Mouse (Mus musculus) CH12F3 (cell line): Measurements from ENCODE around the gene Ripply2.
"Not testable (repeated sequence)": the region's sequence is repeated elsewhere in the genome, so short reads cannot be mapped to it uniquely, and the experiment has no call there.

ENCODE experiments used
- in situ Hi-C: fragments of 300-500 bp; cut with MboI; formaldehyde crosslinking; loops from 2 replicates; pipeline ENCODE4 v1.14.3; 2020; ENCODE audit warnings: low sequenced_read_pairs

Ripply2 gene

DNA sequence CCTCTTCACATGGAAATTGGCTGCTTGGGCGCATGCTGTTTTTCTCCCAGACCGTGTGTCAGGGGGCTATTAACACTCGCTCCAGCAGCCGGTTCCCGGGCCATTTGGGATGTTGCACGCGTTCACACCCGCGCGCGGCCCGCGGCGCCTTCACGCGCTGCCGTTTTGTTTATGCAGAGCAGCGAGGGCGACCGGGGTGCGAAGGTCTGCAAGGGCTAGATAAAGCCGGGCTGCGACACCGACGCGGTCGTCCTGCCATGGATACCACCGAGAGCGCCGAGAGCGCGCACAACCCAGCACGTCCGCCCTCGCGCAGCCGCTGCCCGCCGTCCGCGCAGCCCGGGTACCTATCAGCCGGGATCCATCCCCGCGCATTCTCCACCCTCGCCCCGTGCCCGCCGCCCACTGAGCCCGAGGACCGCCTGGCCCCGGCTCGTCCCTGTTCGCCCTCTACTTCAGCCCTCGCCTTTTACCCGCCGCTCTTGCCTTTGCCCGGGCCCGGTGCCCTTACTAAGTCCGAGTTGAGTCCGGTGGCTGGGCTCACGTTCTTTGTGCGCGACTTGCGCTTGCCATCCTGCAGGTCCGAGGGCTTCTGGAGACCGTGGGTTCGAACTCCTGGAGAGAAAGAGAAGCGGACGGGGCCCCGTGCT lies at the start of gene Ripply2:
TSS of gene Ripply2 (plus strand) at position 250 of the 650 bp plus-strand sequence.
- in situ Hi-C loops = no loop called here

DNA sequence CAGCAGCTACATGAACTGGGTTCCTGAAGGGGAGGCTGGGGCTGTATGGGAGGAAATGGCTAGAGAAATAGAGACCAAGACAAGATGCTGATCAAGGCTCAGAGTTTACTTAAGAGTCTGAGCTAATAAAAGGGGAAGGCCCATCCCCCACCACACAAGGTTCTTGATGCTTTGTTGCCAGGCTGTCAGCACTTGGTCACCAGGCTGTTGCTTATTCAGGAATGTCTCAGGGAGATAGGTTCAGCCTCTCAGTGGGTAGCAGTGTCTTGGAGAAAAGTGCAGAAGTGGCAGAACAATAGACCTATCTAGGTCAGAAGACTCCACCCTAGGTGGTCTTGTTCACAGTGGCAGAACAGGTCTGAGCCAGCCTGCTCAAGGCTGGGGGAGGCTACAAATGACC lies 42.9 kb upstream of the Ripply2 start:
- in situ Hi-C loops = not testable (repeated sequence)

DNA sequence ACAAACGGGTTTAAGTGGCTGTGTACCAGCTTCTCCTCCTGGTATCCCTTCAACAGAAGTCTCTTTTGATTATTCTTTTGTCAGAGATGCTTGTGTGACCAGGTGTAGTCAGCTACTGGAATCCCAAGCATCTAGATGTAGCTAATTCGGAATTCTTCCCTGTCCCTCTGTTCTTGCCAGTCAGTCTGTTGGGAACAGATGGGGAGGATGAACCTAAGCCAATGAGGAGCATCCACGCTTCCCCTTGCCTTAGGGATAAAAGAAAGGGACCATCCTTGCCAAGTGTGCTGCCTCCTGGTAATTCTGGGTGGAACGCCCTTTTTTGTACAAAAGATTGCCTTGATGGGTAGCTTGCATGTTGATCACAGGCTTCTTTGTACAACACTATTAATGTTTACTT lies 41.8 kb upstream of the Ripply2 start:
- in situ Hi-C loops = no loop called here

DNA sequence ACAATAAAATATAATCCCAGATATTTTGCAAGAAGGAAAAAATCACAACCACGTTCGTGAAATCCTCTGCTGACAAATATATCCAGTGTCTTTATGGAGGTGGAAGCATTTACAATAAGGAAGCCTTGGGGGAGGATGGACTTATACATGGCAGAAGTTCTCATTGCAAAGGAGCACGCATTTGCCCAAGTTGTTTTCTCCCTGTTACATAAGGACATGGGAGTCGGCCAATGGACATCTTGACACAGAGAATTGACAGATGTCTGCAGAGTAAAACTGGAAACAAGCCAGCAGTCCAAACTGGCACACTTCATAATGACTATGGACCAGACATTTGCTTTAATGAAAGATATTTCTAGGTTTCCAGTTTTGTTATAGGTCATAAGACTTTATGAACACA lies 38.4 kb upstream of the Ripply2 start:
- in situ Hi-C loops = no loop called here

DNA sequence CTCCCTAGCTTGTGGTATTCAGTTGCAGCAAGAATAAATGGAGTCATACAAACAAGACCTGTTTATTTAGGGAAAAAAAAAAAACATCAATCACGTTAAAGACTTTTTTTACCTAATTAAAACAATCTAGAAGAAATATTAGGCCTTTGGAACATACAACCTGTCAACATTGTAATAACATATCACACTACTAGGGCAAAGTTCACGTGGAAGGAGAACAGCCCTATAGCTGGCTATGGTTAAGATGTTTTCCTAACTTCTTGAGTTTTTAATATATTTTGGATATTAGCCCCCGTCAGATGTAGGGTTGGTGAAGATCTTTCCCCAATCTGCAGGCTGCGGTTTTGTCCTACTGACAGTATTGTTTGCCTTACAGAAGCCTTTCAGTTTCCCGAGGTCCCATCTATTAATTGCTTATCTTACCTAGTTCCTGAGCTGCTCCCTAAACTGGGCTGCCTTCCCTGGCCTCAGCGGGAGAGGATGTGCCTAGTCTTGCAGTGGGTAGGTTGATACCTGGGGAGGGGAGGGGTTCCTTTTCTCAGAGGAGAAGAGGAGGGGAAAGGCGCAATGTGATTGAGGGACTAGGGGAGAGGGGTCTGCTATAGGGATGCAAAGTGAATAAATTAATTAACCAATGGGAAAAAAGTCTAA lies 37.0 kb upstream of the Ripply2 start:
- in situ Hi-C loops = no loop called here

DNA sequence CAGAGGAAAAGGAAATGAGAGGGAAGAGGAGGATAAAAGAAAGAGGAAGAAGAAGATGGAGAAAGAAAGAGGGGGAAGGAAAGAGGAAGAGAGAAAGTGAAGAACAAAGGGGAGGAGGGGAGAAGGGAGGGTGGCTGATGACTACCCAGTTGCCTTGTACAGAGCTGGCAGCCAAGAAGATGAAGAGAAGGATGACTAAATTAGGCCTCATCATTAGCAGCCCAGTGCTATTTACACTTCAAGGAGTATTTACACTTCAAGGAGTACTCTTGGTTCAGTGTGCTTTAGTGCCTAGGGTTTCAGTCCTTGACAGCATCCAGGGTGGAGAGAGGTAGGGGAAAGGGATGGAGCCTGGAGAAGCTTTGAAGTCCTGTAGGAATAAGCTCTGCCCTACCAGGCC lies 35.3 kb upstream of the Ripply2 start:
- in situ Hi-C loops = no loop called here

DNA sequence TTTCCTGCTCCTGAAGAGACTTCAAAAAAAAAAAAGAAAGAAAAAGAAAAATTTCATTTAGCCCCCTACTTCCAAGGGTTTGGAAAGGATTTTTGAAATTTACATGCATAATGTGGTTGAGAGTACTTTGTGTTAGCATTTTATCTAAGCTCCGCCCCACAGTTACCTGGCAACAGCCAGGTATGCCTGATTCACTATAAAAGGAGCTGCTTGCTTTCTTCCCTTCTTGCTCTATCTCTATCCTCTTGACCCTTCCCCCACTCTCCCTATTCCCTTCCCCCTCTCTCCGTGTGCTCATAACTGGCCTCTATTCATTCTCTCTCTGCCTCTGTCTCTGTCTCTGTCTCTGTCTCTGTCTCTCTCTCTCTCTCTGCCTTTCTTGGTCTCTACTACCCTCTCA lies 34.4 kb upstream of the Ripply2 start:
- in situ Hi-C loops = no loop called here

DNA sequence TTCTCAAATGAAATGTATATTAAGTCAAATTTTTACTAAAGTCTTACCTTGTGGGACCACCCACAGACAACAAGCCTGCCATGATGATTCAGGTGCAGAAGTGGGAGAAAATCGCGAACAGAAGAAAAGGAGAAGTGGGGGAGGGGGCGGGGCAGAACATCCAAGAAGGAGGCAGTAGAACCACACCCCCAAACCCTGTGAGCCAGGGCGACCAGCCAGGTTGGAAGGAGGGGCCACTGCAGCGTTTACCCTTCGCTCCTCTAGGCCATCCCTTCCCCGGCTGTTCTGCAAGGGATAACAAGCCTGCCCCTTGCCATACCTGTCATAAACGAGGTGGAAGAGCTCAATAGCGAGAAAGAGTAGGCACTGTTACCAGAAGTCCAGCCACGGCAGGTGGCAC lies 33.8 kb upstream of the Ripply2 start:
- in situ Hi-C loops = no loop called here

DNA sequence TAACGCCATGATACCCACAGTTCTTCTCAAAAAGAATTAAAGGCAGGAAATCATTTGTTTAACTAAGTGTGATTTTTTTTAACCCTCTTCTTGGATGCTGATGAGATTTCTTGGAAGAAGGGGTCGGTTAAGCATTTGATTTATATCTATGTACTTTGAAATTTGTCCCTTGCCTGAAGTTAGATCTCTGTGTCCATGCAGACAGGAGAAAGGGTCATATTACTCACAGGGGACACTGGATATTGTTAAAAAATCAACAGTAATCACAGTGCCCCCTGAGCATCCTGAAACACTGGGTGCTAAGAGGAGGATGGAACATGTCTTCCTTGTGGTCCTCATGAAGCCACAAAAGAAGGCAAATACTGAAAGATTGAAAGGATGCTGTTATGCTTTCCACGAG lies 30.8 kb upstream of the Ripply2 start:
- in situ Hi-C loops = no loop called here

DNA sequence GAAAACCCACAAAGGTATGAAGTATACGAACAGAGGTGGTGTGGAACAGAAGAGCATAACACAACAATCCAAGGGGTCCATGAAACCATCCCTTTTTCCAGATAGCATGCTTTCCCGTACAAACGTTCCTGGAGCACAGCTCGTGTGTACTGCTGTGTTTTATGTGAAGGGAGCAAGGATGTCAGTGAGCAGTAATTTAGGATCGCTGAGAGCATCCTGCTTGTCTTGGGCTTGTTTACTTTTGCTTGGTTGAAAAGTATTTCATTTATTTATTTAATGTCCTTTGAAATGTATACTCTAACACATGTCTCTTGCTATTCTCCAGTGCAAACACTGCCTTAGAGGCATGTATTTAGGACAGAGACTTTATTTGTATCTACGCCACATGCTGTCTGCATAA lies 30.2 kb upstream of the Ripply2 start:
- in situ Hi-C loops = no loop called here

DNA sequence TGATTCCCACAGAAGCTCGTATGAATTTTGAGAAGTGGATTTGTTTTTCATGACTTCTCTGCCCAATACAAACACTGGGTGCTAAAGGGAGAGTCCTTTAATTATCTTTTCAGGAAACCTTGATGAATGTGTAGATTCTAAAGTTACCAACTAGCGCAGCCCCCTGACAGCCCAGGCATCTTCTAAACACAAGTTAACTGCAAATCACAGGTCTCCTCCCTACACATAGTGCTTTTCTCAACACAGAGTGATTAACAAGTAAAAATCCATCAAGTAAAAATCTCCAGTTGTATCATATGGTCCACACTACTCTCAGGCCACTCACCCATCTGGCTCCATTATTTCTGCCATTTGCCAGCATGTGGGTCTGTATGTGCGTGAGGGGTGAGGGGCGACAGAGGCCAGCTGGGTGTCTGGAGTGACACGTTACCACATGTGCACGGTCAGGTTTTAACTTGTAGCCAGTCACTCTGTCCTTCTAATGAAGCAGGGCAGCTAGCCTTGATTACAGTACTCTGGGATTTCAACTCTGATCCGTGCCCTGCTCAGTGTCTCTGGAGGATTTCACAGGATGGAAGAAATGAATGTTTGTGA lies 28.5 kb upstream of the Ripply2 start:
- in situ Hi-C loops = no loop called here

DNA sequence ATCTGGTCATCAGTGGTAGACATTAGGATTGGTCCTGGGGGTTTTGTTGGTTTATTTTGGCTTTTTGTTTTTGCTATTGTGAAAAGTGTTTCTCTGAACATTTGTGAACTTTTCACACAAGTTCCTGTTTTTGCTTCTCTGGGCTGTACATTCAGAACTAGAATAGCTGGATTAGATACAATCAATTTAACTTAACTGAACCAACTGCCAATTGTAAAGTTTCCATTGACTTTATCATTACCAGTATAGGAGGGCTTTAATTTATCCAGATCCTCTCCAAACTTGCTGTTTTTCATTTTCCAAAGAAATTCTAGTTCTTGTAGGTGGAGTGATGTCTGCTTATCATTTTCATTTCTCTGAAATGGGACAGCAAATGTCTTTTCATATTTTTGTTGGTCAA lies 25.5 kb upstream of the Ripply2 start:
- in situ Hi-C loops = no loop called here

DNA sequence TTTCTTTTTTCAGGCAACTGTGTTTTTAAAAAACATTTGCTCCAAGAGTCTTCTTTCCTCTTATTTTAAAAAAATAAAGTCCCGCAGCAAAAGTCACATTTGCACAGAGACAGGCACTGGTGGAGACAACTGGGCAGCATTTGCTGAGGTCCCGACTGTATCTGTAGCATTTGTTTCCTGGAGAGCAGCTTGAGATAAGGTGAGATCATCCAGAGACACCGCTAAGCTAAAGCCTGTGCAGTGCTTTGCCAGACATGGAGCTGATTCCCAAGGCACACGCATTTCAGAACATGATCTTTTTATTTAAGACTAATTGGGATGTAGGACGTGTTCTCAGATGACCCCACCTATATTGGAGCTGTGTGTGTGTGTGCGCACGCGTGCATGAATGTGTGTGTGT lies 23.6 kb upstream of the Ripply2 start:
- in situ Hi-C loops = no loop called here

DNA sequence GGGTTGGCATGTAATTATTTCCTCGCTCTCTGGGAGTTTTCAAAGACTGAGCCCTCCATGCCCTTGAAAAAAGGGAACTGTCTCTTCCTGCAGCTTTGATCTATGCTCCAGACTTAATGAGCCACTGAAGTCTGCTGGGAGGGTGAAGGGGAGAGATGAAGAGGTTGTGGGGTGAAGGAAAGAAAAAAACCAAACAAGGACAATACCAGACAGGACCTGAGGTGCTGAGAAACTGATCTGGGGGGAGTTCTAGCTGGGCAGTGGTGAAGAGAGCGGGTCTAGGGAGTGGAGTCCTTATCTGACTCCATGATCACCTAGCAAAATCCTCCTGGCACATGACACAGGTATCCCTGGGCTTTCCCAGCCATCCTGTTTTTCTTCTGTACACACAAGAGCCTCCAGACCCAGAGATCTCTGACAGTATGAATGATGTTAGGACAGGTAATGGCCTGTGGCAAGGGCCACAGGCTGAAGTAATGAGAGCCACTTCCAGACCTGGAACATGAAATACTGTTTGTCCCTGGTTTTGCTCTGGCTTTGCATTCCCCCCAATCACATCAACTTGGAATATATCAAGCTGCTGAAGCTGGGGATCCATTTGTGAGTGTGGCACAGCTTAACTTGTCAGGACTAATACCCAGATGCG lies 18.2 kb upstream of the Ripply2 start:
- in situ Hi-C loops = no loop called here

DNA sequence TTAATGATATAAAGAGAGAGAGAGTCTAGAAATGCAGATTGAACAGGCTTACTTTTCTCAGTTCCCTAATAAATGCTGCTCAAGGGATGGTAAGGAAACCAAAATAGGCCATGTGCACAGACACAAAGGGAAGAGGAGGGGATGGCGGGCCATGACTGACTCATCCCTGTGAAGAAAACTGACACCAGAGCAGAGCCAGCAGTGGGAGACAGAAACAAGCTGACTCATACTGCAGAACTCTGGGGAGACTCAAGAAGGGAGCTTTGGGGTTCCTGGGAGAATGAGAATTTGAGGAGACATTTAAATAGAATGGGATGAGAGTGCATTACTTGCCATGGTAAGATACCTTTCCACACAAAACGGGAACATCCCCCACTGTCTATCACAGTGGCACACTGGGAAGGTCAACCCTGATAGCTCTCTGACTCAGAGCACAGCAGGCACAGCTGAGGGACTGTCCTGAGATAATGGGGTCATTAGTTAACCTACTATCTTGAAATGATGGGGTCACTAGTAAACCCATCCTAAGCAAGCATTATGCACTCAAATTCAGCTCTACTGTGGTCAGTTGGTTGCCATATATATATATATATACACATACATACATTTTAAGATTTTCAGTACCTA lies 15.3 kb upstream of the Ripply2 start:
- in situ Hi-C loops = no loop called here

DNA sequence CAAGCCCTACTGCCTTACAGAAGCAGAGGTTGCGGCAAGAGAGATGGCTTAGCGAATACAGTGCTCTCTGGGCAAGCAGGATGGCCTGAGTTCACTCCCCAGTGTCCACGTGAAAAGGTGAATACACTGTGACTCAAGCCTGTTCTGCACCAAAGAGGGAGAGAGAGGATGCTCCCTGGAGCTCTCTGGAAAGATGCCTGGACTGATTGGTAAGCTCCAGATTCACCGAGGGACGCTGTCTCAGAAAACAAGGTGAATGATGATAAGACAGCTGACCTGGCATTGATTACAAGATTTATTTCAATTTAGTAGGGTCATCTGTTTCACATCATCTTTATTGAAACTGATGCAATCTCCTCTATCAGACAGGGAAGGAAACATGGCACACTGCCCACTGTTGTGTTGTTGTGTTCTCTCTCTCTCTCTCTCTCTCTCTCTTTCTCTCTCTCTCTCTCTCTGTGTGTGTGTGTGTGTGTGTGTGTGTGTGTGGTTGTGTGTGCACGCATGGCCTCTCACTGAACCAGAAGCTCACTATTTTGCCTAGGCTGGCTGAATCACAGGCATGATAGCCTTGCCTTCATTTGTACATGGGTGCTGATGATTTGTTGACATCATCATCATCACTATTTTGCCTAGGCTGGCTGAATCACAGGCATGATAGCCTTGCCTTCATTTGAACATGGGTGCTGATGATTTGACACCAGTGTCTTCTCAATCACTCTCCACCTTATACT lies 10.5 kb upstream of the Ripply2 start:
- in situ Hi-C loops = no loop called here

DNA sequence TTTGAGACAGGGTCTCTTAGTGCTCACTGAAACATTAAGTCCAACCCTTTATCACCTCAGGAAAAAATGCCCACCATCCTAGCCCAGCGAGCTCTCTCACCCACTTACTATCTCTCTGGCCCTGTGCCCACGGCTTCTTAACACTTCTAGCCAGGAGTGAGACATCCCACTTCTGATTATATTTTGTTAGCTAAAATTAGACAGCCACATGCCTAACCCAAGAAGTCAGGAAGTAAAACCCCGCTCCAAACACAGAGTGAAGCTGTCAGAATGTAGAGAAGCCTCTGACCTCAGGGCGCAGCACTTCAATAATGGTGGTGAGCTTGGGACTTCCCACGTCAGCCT lies 9.9 kb upstream of the Ripply2 start:
- in situ Hi-C loops = no loop called here

DNA sequence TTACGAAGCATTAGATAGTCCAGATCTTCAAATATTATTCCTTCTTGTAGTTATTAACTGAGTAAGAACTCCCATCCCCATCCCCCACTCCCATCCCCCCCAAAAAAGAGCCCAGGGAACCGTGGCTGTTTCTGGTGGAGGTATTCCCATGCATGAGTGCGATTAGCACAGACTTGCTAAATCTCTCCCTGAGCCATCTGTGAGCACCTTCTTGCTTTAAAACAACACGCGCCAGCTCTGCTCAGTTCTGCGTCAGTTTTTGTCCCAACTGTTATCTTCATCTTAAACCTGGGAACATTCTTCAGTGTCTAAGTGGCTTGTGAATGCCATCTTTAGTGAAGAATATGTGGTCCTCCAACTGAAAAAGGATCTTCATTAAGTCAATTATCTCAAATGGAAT lies 6.8 kb upstream of the Ripply2 start:
- in situ Hi-C loops = no loop called here

DNA sequence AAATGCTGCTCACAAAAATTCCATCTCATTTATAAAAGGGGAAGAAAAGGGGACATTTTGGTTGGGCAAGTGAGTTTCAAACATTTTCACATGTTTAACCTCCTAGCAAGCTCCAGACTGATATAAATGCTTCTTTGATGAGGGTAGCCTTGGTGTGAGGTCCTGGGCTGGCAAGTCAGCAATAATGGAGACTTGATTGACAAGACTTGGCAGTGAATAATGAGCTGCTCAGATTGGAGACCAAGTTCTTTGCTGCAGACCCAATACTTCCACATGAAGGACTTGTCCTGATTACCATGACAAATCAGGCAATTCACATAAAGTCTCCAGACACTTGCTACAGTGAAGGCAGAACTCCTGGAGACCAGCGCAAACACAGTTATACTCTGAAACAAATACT lies 6.4 kb upstream of the Ripply2 start:
- in situ Hi-C loops = no loop called here

DNA sequence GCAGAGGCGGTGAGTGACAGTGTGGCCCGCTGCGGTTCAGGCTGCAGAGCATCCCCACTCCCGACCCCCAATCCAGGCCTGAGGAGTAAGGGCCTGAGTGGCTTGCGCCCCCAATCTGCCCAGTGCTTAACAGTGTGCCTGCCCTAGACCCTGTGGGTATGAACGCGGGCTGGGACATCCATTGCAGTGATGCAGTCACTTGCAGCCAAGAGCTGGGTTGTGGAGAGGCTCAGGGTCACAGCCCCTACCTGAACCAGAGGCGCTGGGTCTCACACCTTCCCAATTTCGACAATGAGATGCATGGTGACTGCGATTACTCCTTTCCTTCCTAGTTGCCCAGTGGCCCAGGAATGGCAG lies 579 bp downstream of the Ripply2 start:
- in situ Hi-C loops = no loop called here
